Mouse (Mus musculus) lung, embryonic 15.5 days (tissue): ENCODE data around the gene Gm27029. TPM values are rescaled to one million over a fixed set of nuclear protein-coding genes. Genes with fewer than 3 reads are reported as not detected.
A peak's percentile ranks its signal among the peaks of the same experiment; 100 is the strongest.
"Not testable (repeated sequence)": the region's sequence is repeated elsewhere in the genome, so short reads cannot be mapped to it uniquely, and the experiment has no call there.

Source experiments
- ATAC-seq: fragments of 200-750 bp; cut with Nextera tagmentation; 2 replicates; pipeline ENCODE4 v1.8.0; 2017; ENCODE audit warnings: moderate number of reproducible peaks, borderline replicate concordance; ENCODE audit not compliant: low FRiP score, low TSS enrichment; ENCODE audit errors: extremely low read depth
- H3K27ac ChIP-seq: fragments of 300-500 bp; sonication (generic); 2 replicates; pipeline ENCODE4 v1.5.1; 2015; ENCODE audit warnings: moderate library complexity, mild to moderate bottlenecking, inconsistent platforms
- H3K27me3 ChIP-seq: fragments of 300-500 bp; sonication (generic); 2 replicates; pipeline ENCODE4 v1.6.1; 2015; ENCODE audit warnings: inconsistent platforms
- H3K36me3 ChIP-seq: fragments of 300-500 bp; sonication (generic); 2 replicates; pipeline ENCODE4 v1.6.1; 2015; ENCODE audit warnings: inconsistent platforms
- H3K4me1 ChIP-seq: fragments of 300-500 bp; sonication (generic); 2 replicates; pipeline ENCODE4 v1.6.1; 2015; ENCODE audit warnings: inconsistent platforms
- H3K4me2 ChIP-seq: fragments of 300-500 bp; sonication (generic); 2 replicates; pipeline ENCODE4 v1.6.1; 2015; ENCODE audit warnings: inconsistent platforms, mild to moderate bottlenecking, moderate library complexity
- H3K4me3 ChIP-seq: fragments of 300-500 bp; sonication (generic); 2 replicates; pipeline ENCODE4 v1.5.1; 2015; ENCODE audit warnings: mild to moderate bottlenecking, inconsistent platforms
- H3K9ac ChIP-seq: fragments of 300-500 bp; sonication (generic); 2 replicates; pipeline ENCODE4 v1.6.1; 2015; ENCODE audit warnings: inconsistent platforms
- H3K9me3 ChIP-seq: fragments of 300-500 bp; sonication (generic); 2 replicates; pipeline ENCODE4 v1.6.1; 2016; ENCODE audit warnings: inconsistent platforms
- WGBS: fragments of 180-500 bp; shearing (Covaris S2); methylation state at CpG from one replicate; pipeline ENCODE4 v1.1.7; 2015; 5-methylcytosine and 5-hydroxymethylcytosine counted together
- polyA plus RNA-seq: library from polyadenylated mRNA; unstranded; fragments of >200 nt; fragmentation: Nextera tagmentation; extraction: Ambion mirVana; gene quantifications from 2 replicates; pipeline ENCODE4 v1.2.1, GENCODE M21; 2015

Gm27029 gene
- polyA plus RNA-seq, 1 experiment from 2014 or later = 8.1 TPM

GRCm38 (mm10) chr11:101454702-101455101 is 30.1 kb upstream of the Gm27029 start:
- H3K4me2 ChIP-seq = no peak overlapping the region
- H3K9me3 ChIP-seq = no peaks in the 10 kb centered on the region
- peaks cover 9% of the 10 kb centered on the region for H3K4me1 ChIP-seq
- 65% methylated on average over 6 of the region's 6 CpGs for WGBS
- no peak for ATAC-seq
- peaks cover 7% of the 10 kb centered on the region; the same call in 1 of the 2 replicates for H3K36me3 ChIP-seq
- H3K4me3 ChIP-seq = no peak overlapping the region
- H3K9ac ChIP-seq = no peak overlapping the region
- H3K27me3 ChIP-seq = no peaks in the 10 kb centered on the region
- H3K27ac ChIP-seq = no peak overlapping the region

- Histone ChIP-seq H3K9ac (no peak overlapping the region), H3K9me3 (no peaks in the 10 kb centered on the region), H3K4me2 (no peak overlapping the region), H3K27ac (no peak overlapping the region), H3K4me1 (peaks cover 7% of the 10 kb centered on the region; the same call in 1 of the 2 replicates), H3K36me3 (no peaks in the 10 kb centered on the region), H3K27me3 (no peaks in the 10 kb centered on the region), H3K4me3 (no peak overlapping the region)
- WGBS = 59% methylated on average over 10 of the region's 10 CpGs
- no peak for ATAC-seq
These were observed 27.6 kb upstream of the Gm27029 start for GRCm38 (mm10) chr11:101452093-101452774.

- 90% methylated on average over 10 of the region's 10 CpGs for WGBS
- Histone ChIP-seq H3K27ac (no peak overlapping the region), H3K36me3 (no peaks in the 10 kb centered on the region), H3K4me3 (no peak overlapping the region), H3K4me2 (no peak overlapping the region), H3K9me3 (no peaks in the 10 kb centered on the region), H3K27me3 (no peaks in the 10 kb centered on the region), H3K4me1 (peaks cover 7% of the 10 kb centered on the region; the same call in 1 of the 2 replicates), H3K9ac (no peak overlapping the region)
- ATAC-seq = no peak
These were observed 26.9 kb upstream of the Gm27029 start for GRCm38 (mm10) chr11:101451536-101451935.

GRCm38 (mm10) chr11:101450394-101450793 is 25.8 kb upstream of the Gm27029 start:
- Histone ChIP-seq H3K27ac (no peak overlapping the region), H3K4me2 (no peak overlapping the region), H3K36me3 (peaks cover 5% of the 10 kb centered on the region), H3K4me3 (no peak overlapping the region), H3K9me3 (no peaks in the 10 kb centered on the region), H3K4me1 (peaks cover 7% of the 10 kb centered on the region; the same call in 1 of the 2 replicates), H3K9ac (no peak overlapping the region), H3K27me3 (no peaks in the 10 kb centered on the region)
- WGBS = 74% methylated on average over 3 of the region's 3 CpGs
- no peak for ATAC-seq

DNA sequence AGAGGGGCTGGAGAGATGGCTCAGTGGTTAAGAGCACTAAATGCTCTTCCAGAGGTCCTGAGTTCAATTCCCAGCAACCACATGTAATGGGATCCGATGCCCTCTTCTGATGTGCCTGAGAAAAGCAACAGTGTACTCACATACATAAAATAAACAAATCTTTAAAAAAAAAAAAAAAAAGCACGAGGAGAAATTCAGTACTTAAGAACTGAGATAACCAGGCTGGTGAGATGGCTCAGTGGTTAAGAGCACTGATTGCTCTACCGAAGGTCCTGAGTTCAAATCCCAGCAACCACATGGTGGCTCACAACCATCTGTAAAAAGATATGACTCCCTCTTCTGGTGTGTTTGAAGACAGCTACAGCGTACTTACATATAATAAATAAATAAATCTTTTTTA is 25.0 kb upstream of the Gm27029 start:
- Histone ChIP-seq H3K36me3 (peaks cover 10% of the 10 kb centered on the region), H3K4me1 (peaks cover 12% of the 10 kb centered on the region), H3K4me2 (peak overlapping the region; percentile 62; the same call in 1 of the 2 replicates)
- H3K9me3 ChIP-seq, H3K27ac ChIP-seq, ATAC-seq, H3K27me3 ChIP-seq, H3K9ac ChIP-seq, H3K4me3 ChIP-seq: not testable (repeated sequence)
- 64% methylated on average over 4 of the region's 4 CpGs for WGBS

- ATAC-seq = no peak
These were observed 24.3 kb upstream of the Gm27029 start for GRCm38 (mm10) chr11:101448899-101449298.

DNA sequence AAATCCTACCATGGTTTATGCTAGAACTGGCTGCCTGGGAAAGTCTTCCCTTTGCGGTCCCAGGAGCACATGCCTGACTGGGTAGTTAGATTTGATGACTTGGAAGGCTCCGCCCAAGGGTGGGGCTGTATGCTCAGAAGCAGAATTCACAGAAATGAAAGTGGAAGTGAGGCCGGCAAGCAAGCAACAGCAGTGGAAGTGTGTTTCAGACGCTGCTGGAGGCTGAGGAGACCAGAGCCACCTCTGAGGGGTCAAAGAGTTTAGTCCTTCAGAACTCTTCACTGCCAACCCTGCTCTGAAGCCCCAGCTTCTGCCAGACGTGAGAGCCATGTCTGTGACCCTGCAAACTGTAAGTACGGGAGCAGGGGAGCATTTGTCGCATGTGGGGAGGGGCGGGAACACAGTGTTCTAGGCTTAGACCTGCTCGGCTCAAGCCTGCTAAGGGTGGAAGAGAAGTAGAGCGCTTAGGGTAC is 23.7 kb upstream of the Gm27029 start, which contains the start of gene Ifi35:
Ifi35 (plus strand) TSS at position 134 of the 473 bp plus-strand sequence.
- peak within 1 kb of the TSS; percentile 55 for H3K4me3 ChIP-seq
- peak within 1 kb of the TSS; percentile 54 for H3K9ac ChIP-seq
- H3K27ac ChIP-seq = peak within 1 kb of the TSS; percentile 78
- ATAC-seq = peak; percentile 72
- H3K9me3 ChIP-seq = no peaks in the 10 kb centered on the region
- H3K27me3 ChIP-seq = no peaks in the 10 kb centered on the region
- peaks cover 25% of the 10 kb centered on the region for H3K4me1 ChIP-seq
- H3K4me2 ChIP-seq = peak within 1 kb of the TSS; percentile 62
- WGBS = 15% methylated on average over 10 of the region's 10 CpGs
- peaks cover 22% of the 10 kb centered on the region for H3K36me3 ChIP-seq

More at GRCm38 (mm10) chr11:101448899-101449298, 24.3 kb upstream of the Gm27029 start:
- Histone ChIP-seq H3K9me3 (no peaks in the 10 kb centered on the region), H3K36me3 (peaks cover 17% of the 10 kb centered on the region), H3K27me3 (no peaks in the 10 kb centered on the region), H3K4me3 (peak overlapping the region; percentile 55), H3K27ac (0 out of 2 replicates have a peak overlapping the region, but pooled peaks have one; percentile 78), H3K4me2 (peak overlapping the region; percentile 62), H3K9ac (peak overlapping the region; percentile 54; the same call in 1 of the 2 replicates), H3K4me1 (peaks cover 19% of the 10 kb centered on the region)
- 77% methylated on average over 4 of the region's 4 CpGs for WGBS

GRCm38 (mm10) chr11:101447786-101448185 is 23.2 kb upstream of the Gm27029 start:
- peak overlapping the region; percentile 78 for H3K27ac ChIP-seq
- H3K9ac ChIP-seq = no peak overlapping the region
- H3K27me3 ChIP-seq = no peaks in the 10 kb centered on the region
- no peak for ATAC-seq
- no peaks in the 10 kb centered on the region for H3K9me3 ChIP-seq
- H3K4me2 ChIP-seq = peak overlapping the region; percentile 62
- 80% methylated on average over 5 of the region's 5 CpGs for WGBS
- H3K36me3 ChIP-seq = peaks cover 22% of the 10 kb centered on the region
- peaks cover 29% of the 10 kb centered on the region for H3K4me1 ChIP-seq
- H3K4me3 ChIP-seq = peak overlapping the region; percentile 55; the same call in 1 of the 2 replicates

DNA sequence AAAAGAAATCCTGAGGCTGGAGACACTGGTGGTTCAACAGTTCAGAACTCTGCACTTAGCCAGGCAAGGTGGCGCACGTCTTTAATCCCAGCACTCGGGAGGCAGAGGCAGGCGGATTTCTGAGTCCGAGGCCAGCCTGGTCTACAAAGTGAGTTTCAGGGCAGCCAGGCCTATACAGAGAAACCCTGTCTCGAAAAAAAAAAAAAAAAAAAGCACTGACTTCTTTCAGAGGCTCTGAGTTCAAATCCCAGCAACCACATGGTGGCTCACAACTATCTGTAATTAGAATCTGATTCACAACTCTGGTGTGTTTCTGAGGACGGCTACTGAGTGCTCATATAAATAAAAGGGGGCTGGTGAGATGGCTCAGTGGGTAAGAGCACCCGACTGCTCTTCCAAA is 22.3 kb upstream of the Gm27029 start:
- H3K9ac ChIP-seq, H3K4me3 ChIP-seq, H3K9me3 ChIP-seq, H3K27me3 ChIP-seq, H3K27ac ChIP-seq, H3K4me2 ChIP-seq, ATAC-seq: not testable (repeated sequence)
- WGBS = 83% methylated on average over 8 of the region's 8 CpGs
- peaks cover 29% of the 10 kb centered on the region for H3K4me1 ChIP-seq
- peaks cover 22% of the 10 kb centered on the region for H3K36me3 ChIP-seq

GRCm38 (mm10) chr11:101446319-101446718 is 21.7 kb upstream of the Gm27029 start:
- 79% methylated on average over 1 of the region's 1 CpGs for WGBS

DNA sequence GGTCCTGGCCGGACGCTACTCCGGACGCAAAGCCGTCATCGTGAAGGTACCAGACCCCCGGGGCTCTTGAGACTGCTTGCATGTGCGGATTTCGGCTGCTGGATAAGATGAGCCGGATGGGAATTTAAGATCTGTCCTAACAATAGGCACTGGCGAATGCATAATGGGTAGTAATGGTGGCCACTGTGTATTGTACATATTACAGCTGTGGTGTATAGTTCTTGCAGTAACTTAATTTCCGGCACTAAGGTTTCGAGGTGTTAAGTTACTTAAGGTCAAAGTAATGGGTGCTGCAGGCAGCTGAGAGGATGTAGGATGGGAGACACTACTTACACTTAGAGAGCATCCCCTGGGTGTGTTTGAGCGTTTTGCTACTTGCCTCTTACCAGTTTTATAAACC is 18.2 kb upstream of the Gm27029 start:
- peak overlapping the region; percentile 77 for H3K4me3 ChIP-seq
- no peaks in the 10 kb centered on the region for H3K9me3 ChIP-seq
- peak overlapping the region; percentile 84 for H3K27ac ChIP-seq
- H3K4me2 ChIP-seq = peak overlapping the region; percentile 86
- peaks cover 22% of the 10 kb centered on the region for H3K4me1 ChIP-seq
- WGBS = under 1% methylated on average over 14 of the region's 14 CpGs
- peak overlapping the region; percentile 70 for H3K9ac ChIP-seq
- no peak; the same call in 1 of the 2 replicates for ATAC-seq
- H3K27me3 ChIP-seq = no peaks in the 10 kb centered on the region
- H3K36me3 ChIP-seq = peaks cover 22% of the 10 kb centered on the region

More at GRCm38 (mm10) chr11:101446319-101446718, 21.7 kb upstream of the Gm27029 start:
- Histone ChIP-seq H3K27me3 (no peaks in the 10 kb centered on the region), H3K36me3 (peaks cover 22% of the 10 kb centered on the region), H3K9me3 (no peaks in the 10 kb centered on the region), H3K4me1 (peaks cover 29% of the 10 kb centered on the region), H3K4me3 (no peak overlapping the region), H3K9ac (no peak overlapping the region), H3K4me2 (no peak overlapping the region), H3K27ac (no peak overlapping the region)
- no peak for ATAC-seq

DNA sequence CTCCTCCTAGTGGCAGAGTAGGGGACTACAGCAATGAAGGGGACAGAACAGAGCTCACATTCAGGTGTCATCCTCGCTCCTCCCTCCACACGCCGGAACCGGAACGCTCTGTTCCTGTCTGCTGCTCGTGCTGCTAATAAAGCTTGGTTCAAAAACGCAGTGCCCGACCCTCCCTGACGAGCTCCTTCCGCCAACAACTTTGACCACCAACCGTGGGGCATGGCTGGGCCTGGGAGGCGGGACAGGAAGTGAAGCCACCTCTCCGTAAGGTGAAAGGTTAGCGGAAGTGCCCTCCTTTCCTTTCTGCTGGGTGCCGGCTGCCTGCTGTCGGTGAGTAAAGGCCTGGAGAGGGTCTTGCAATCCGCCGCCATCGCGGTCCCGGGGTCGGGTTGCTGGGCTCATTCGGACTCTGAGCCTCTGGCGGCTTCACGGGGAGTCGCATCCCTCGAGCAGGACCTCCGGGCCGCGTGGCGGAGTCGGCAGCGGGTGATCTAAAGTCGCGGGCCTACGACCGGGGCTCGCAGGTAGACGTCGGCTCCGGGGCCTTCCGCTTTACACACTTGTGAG is 17.6 kb upstream of the Gm27029 start, which contains the start of gene Rpl27:
Rpl27 (plus strand) TSS at position 172 of the 567 bp plus-strand sequence.
- peak within 1 kb of the TSS; percentile 86 for H3K4me2 ChIP-seq
- H3K9me3 ChIP-seq = no peaks in the 10 kb centered on the region
- H3K9ac ChIP-seq = peak within 1 kb of the TSS; percentile 70
- H3K27me3 ChIP-seq = no peaks in the 10 kb centered on the region
- H3K36me3 ChIP-seq = peaks cover 22% of the 10 kb centered on the region
- WGBS = under 1% methylated on average over 42 of the region's 42 CpGs
- ATAC-seq = peak; percentile 99
- H3K4me3 ChIP-seq = peak within 1 kb of the TSS; percentile 77
- peak within 1 kb of the TSS; percentile 84 for H3K27ac ChIP-seq
- H3K4me1 ChIP-seq = peaks cover 22% of the 10 kb centered on the region
